Mouse (Mus musculus) cortical plate, adult 2 months (tissue): ENCODE results near the gene Actl6b. TPM values are rescaled to one million over a fixed set of nuclear protein-coding genes. Genes with fewer than 3 reads are reported as not detected.

Source experiments
- H3K27ac ChIP-seq: fragments of 200-500 bp; 2 replicates; pipeline ENCODE4 v1.5.1; 2012; ENCODE audit warnings: low read length, control low read depth, inconsistent platforms; ENCODE audit not compliant: insufficient read depth
- H3K4me1 ChIP-seq: fragments of 200-500 bp; 2 replicates; pipeline ENCODE4 v1.6.1; 2011; ENCODE audit warnings: low read length; ENCODE audit not compliant: control insufficient read depth, insufficient read depth
- H3K4me3 ChIP-seq: fragments of 200-500 bp; 2 replicates; pipeline ENCODE4 v1.5.1; 2011; ENCODE audit warnings: mild to moderate bottlenecking, low read length, control low read depth; ENCODE audit not compliant: insufficient read depth
- CTCF ChIP-seq: fragments of 200-500 bp; IDR thresholded peaks from 2 replicates; pipeline ENCODE4 v1.5.1; 2011; ENCODE audit warnings: mild to moderate bottlenecking, control low read depth, low read length; ENCODE audit not compliant: insufficient read depth; ENCODE audit errors: extremely low read depth
- POLR2A ChIP-seq: fragments of 200-500 bp; IDR thresholded peaks from 2 replicates; pipeline ENCODE4 v1.6.1; 2011; ENCODE audit warnings: mild to moderate bottlenecking, low read length, control low read depth; ENCODE audit not compliant: insufficient read depth; ENCODE audit errors: extremely low read depth
- polyA plus RNA-seq: library from polyadenylated mRNA; depleted of rRNA; stranded (reverse); fragments of >200 nt; gene quantifications from 2 replicates; pipeline ENCODE4 v1.2.3, GENCODE M21; 2012

Actl6b gene
- polyA plus RNA-seq, 1 experiment = 179 TPM

DNA sequence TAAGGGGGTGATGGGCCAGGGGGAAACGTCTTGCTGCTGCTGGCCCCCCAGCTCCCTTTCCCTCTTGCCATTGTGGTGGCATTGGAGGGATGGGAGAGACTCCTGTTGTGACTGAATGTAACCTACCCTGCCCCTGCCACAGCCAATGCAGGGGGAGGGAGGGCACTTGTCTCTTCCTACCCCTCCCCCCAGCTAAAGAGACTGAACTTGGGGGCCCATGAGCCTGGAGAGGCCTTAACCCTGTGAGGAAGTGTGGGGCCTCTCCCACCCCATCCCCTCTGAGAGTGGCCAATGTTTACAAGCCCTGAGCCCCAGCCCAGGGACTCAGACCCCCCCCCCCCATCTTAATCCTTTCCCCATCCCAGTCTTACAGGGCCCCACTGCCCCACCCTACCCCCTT, 25.9 kb upstream of the Actl6b start:
- TF ChIP-seq CTCF (no peak), POLR2A (no peak; the same call in 1 of the 2 replicates)
- no peak overlapping the region for H3K4me3 ChIP-seq
- H3K4me1 ChIP-seq = peaks cover 2% of the 10 kb centered on the region; the same call in 1 of the 2 replicates
- H3K27ac ChIP-seq = no peak overlapping the region

DNA sequence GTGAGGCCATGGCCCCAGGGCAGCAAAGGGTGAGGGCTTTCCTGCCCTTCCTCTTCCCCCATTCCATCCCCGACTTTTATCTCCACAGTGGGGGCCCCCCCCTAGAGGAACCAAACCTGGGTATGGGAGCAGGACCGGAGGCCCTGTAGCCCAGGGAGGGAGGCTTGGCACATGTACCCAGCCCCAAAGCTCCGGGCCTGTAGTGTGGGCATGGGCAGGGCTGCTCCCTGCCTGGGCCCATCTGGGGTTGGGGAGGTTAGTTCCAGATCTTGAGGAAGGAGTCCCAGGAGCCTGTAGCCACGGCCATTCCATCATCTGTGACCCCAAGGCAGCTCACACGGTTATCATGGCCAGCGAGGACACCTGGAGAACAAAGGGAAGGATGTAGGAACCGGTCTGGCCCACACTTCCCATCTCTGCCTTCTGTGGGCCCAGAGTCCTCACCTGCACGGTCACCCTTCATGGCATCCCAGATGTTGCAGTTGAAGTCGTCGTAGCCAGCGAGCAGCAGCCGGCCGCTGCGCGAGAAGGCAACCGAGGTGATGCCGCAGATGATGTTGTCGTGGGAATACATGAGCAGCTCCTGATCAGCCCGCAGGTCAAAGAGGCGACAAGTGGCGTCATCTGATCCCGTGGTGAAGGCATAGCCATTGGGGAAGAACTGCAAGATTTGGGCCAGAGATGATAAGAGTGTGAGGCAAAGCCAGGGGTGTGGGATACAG, 24.9 kb upstream of the Actl6b start:
- Histone ChIP-seq H3K4me1 (peaks cover 2% of the 10 kb centered on the region; the same call in 1 of the 2 replicates), H3K4me3 (no peak overlapping the region), H3K27ac (no peak overlapping the region)
- TF ChIP-seq CTCF = no peak
- TF ChIP-seq POLR2A = no peak

DNA sequence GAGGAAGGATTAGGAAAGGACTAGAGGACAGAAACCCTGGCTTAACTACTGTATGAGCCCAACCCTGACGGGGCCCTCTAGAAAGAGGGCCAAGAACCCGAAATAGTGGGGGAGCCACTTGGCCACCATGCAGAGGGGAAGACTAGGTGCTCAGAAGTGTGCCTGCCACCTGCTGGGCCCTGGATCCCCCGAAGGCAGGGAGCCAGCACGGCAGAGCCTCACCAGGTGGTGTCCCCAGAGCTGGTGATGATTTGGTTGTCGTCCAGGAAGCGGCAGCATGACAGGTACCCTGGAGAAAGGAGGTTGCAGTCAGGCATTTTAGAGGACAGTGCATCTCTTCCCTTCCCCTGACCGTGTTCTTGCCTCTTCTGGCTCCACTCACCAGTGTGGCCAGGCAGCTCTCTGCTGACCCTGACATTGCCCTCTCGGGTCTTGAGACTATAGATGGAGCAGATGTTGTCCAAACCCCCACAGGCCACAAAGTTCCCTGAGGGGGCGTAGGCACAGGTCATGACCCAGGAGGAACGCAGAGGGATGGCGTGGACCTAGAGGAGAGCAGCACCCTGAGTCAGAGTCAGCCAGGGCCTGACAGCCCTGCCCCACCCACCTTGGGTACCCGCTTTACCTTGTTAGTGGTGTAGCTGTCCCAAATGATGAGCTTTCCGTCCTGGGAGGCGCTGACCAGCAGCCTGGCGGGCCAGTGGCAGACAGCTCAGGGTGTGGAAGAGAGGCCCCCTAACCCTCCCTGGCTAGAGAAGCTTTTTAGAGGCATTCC, 23.9 kb upstream of the Actl6b start:
- TF ChIP-seq CTCF = no peak
- TF ChIP-seq POLR2A = peak; percentile 18; the same call in 1 of the 2 replicates
- Histone ChIP-seq H3K27ac (no peak overlapping the region), H3K4me1 (peaks cover 2% of the 10 kb centered on the region; the same call in 1 of the 2 replicates), H3K4me3 (peak overlapping the region; percentile 93; the same call in 1 of the 2 replicates)

DNA sequence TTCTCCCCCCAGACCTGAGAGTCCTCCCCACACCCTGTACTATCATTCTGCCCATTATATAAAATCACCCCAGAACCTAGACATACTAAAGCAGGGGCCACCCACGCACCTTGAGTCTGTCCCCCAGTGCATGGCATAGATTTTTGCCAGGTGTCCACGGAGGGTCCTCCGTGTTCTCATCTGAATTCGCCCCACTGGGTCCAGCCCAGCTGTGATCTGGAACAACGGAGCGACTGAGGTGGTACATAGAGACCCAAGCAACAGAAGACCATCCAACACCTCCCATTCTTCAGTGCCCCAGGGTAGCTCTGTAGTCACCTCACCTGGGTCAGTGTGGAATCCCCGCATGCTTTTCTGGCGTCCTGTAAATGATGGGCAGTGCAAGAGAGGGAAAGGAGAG, 23.2 kb upstream of the Actl6b start:
- Histone ChIP-seq H3K4me3 (peak overlapping the region; percentile 93), H3K27ac (peak overlapping the region; percentile 82), H3K4me1 (peaks cover 2% of the 10 kb centered on the region; the same call in 1 of the 2 replicates)
- TF ChIP-seq CTCF = no peak
- TF ChIP-seq POLR2A = no peak

DNA sequence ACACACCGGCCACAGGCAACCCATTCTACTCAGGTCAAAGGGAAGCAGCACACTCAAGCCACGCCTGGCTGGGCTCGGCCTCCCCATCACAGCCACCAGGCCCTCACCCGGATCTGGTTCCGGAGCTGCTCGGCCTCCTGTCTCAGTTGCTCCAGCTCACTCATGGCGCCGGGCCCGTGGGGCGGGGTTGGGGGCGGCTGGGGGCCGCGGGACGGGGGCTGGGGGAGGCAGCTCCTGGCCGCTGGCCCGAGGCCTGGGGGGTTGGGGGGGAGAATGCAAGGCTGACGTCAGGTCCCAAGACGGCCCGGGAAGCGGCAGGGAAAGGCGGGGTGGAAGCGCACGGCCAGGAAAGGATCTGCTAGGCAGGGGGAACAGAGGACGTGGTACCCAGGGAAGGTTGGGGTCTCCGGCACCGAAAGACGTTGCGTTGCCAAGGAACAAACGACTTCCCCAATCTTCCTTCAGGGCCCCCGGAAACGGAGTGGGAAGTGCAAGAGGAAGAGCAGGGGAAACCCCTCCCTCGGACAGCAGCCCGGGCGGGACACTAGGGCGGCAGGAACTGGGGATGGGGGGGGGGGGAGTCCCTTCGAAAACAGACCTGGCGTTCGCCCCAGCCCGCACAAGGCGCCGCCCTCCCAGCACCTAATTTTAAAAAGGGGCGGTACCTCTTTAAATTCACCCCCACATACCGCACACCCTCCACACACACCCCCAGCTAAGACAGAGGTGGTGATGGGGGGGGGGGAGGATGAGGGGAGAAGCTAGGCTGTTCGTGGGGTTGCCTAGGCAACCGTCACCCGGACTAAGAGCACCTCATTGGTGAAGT, 22.5 kb upstream of the Actl6b start:
- no peak for TF ChIP-seq CTCF
- no peak for TF ChIP-seq POLR2A
- peak overlapping the region; percentile 89 for H3K27ac ChIP-seq
- H3K4me3 ChIP-seq = peak overlapping the region; percentile 93
- peaks cover 2% of the 10 kb centered on the region; the same call in 1 of the 2 replicates for H3K4me1 ChIP-seq

DNA sequence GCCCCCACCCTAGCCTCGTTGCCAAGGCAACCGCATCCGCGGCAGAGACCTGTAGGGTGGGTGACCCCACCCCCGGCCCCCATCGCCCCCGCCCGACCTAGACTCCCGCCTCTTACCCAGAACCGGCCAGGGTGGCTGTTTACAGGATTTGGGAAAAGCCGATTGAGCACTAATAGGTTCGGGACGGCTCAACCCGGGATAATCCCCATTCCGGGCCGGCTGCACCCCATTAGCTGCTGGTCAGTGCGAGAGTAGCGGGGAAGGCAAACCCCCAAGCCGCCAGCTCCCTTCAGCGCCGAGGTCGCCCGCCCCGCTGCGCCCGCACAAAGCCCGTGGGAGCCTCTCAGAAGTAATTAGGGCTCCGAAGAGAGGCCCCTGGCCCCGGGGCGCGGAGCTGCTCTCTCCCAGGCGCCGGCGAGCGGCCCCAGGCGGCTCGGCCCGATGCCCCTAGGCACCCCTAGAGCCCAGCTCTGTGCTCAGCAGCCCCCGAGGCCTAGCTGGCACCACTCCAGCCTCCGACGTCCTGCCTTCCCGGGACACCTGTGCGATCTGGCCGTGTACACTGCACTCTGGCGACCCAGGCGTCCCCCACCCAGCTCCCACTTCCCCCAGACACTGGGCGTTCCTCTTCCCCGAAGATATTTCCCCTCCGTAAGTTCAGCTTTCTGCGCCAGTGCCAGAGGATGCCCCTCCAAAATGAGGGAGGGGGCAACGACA, 21.7 kb upstream of the Actl6b start:
- Histone ChIP-seq H3K4me3 (peak overlapping the region; percentile 93), H3K27ac (peak overlapping the region; percentile 91), H3K4me1 (peaks cover 2% of the 10 kb centered on the region; the same call in 1 of the 2 replicates)
- TF ChIP-seq POLR2A (no peak), CTCF (no peak)

DNA sequence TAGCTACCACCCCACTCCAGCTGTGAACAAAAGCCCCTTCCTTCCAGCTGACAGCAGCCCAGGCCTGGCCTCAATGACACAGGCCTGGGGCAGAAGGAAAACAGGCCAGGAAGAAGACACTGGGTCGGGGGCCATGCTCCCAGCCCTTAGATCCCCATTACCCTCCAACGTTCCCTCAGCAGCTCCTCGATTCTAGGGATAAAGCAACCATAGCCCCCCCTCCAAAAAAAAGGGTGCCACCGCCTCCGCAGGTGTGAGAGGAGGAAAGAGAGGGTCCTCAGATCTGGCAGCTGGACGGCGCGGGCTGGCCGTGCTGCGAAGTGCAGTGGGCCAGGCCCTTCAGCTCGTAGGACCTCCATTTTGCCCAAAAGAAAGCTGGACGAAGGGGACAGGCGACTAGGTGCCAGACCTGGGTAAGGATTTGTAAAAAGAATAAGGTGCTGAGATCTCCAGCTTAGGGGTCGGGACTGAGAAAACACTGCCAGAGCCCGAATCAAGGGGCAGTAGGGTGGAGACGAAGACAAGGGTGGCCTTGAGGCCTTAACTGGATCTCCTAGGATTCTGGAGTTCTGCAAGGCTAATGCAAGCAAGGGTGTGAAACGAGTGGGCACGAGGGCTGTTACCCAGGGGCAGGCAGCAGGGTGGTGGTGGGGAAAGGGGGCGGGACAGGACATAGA, 21.0 kb upstream of the Actl6b start:
- TF ChIP-seq CTCF (no peak), POLR2A (no peak)
- H3K27ac ChIP-seq = peak overlapping the region; percentile 91
- peaks cover 2% of the 10 kb centered on the region; the same call in 1 of the 2 replicates for H3K4me1 ChIP-seq
- H3K4me3 ChIP-seq = peak overlapping the region; percentile 93

DNA sequence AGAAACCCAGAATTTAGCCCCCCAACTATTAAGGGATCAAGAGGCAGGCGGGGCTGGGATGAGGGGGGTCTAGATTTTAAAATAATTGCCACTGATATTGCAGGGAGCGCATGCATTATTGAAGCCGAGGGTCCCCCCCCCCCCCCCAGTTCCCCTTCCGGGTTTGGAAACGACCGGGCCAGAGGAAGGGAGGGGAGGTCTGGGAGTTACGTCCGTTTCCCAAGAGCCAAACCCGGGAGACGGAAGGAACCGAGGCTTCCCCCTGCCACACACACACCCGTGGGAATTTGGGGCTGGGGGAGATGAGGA, 20.6 kb upstream of the Actl6b start:
- peaks cover 2% of the 10 kb centered on the region; the same call in 1 of the 2 replicates for H3K4me1 ChIP-seq
- TF ChIP-seq POLR2A = no peak
- no peak for TF ChIP-seq CTCF
- H3K4me3 ChIP-seq = peak overlapping the region; percentile 93
- H3K27ac ChIP-seq = peak overlapping the region; percentile 98
